Mouse (Mus musculus) frontal cortex, postnatal 25 days (tissue): ENCODE measurements around the gene Nav1.
A peak's percentile ranks its signal among the peaks of the same experiment; 100 is the strongest.

Source experiments
- DNase-seq, 2 experiments: peaks; one replicate each; pipeline ENCODE4 v3.0.0; 2022; ENCODE audit warnings: low spot score in 2 of 2

The Nav1 gene

DNA sequence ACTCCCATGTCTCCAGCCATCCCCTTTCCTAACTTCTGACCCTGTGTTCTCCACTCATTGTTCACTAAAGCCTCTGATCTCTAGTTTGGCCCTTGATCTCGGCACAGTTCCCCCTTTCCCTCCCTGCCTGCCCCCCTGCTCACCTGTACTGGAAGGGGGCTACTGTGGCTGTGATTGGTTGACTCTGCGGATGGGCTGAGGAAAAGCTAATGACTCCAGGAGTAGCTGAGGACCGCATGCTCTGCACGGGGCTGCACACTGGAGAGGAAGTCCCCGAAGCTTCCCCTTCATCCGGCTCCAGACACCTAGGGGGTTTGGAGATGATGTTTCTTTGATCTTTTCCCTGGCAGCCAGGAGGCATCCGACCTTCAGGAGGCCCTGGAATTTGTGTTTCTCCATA, at the start of gene Nav1:
Gene Nav1, minus strand, starts transcription at position 277 of the 400 bp plus-strand sequence.
- DNase-seq, result no peak

DNA sequence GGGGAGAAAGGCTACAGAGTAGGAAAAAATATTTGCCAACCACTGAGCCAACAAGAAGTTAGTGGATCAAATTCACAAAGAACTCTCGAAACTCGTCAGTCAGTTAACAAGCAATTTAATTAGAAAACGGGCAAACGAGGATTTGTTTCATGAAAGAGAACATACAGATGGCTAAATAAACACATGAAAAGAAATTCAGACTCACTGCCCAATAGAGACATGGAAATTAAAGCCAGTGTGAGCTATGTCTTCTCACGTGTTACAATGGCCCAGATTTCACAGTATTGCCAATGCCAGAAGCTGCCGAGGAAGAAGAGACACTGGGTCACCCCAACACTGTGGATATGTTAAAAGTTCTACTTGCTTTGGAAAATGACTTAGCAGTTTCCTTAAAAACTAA, 46.8 kb upstream of the Nav1 start:
- DNase-seq, result no peak

DNA sequence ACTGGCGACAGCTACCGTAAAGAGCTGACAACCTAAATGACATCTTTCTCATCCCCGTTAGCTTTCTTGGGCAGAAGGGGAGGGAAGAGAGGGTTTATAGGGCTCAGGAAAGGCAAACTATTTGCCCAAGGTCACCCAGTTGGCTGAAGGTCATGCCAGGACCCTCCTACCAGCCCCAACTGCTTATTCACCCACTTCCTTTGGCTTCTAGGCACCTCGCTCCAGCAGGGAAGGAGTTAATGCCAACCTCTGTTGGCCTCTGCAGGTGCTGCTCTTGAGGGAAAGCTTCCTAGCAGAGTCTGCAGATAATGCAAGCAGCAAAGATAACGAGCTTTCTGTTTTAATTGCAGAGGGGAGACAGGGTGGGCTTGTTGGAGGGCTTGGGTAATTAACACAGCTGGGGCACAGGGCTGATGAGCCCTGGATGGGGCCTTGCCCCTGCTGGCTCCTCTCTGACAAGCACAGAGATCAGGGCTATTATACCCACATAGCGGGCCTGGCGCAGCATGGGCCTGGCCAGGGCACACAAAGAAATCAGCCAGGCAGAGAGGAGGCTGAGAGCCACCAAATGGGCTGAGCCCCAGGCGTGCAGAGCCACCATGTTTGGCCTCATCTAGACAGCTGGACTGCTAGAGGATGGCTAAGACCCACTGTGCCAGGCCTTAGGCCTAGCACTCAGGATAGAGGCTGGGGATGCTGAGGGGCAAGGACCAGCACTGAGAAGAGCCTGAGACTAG, 38.5 kb upstream of the Nav1 start:
- no peak for DNase-seq

DNA sequence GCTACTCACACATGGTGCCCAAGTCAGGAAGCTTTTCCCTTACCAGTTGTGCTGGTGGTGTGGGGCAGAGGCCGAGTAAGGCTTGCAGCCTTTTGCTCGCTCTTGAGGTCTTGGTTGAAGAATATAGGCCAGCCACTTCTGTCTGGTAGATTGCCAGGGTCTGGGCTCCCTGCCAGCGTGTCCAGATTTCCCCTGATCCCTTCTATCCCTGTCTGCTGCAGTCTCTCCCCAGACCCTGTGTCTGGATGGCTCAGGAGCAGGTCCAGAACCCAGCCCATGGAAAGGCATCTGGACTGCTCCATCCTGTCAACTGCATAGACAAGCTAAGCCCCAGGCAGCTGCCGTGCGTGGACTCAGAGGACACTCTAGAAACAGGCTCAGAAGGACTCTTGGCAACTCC, 37.0 kb upstream of the Nav1 start:
- DNase-seq, result no peak

DNA sequence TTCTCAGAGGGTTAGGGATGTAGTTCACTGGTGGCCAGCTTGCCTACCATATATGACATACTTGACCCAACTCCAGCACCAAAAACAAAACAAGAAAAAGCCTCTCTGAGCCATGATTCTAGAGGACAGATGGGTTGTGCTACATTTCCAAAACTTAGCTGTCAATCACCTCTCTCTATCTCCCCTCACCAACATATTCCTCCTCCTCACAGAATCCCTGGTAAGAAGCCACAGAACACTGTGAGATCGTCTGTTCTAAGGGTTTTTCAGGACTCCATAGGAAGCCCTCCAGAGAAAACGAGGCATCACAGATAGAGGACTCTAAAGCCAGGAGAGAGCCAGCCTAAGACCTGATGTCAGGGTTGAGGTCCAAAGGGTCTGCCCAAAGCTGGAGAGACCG, 36.6 kb upstream of the Nav1 start:
- no peak for DNase-seq

DNA sequence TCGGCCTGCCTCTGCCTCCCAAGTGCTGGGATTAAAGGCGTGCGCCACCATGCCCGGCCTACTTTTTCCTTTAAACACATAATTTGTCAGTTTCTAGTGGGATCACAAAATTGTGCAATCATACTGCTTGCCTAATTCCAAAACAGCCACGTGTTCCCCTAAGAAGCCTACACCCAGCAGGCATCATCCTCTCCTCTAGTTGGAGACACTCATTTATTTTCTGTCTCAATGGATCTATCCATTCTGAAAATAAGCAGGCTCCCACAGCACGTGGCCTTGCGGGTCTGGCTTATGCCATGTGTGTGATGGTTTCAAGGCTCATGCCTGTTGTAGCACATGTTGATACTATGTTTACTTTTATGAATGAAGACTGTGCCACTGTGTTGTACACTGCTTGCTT, 32.8 kb upstream of the Nav1 start:
- DNase-seq, result no peak

DNA sequence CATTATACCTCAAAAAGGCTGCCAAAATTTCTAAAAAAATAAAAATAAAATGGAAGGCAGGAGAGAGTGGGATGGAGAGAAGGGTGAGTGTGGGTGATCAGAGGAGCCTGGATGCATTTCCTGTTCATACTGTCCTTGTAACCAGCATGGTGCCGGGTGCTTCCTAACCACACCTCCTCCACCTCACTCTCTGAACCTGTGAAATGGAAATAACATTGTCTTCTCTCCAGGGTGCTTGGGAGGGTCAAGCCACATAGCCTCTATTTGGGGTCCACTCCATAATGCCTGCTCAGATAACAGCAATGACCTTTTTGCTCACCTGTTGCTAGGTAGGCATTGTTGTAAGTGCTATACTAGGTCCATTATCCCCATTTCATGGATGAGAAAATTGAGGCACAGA, 32.0 kb upstream of the Nav1 start:
- no peak for DNase-seq

DNA sequence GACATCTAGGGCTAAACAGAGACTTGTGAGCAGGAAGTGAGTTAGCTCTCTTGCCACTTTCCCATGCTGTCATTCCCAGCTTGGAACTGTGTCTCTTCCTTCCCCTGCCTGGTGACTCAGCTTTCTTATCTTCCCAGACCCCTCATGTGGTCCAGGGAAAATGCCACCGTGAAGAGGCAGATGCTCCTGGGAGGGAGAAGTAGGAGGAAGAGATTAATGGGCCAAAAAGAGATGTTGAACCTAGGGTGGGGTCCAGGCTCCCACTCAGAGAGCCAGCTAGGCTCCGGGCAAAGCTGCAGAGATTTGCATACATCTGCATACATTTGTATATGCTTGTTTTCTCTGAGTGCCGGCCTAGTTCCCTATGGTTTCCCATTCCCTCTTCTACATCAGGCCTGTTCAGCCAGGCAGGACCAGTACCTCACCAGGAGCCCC, 30.5 kb upstream of the Nav1 start:
- peak in 1 of 2 experiments; percentile 17 for DNase-seq

DNA sequence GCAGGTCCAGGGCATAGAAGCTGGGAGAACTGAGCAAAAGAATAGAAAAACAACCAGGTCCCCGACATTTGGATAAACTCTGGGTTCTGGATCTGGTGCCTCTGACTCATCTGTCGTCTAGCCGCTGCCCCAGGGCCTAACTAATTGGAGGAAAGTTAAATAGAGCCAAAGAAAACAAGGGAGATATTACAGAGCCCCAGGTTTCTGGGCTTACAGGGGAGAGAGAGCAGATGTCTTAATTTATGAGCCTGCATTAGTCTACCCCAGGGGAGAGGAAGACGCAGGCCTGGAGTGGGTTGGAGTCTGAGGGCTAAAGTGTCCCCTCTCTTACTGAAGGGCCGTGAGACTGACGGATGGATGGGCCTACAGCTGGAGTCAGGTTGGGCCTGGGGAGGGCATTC, 29.0 kb upstream of the Nav1 start:
- DNase-seq, result no peak

DNA sequence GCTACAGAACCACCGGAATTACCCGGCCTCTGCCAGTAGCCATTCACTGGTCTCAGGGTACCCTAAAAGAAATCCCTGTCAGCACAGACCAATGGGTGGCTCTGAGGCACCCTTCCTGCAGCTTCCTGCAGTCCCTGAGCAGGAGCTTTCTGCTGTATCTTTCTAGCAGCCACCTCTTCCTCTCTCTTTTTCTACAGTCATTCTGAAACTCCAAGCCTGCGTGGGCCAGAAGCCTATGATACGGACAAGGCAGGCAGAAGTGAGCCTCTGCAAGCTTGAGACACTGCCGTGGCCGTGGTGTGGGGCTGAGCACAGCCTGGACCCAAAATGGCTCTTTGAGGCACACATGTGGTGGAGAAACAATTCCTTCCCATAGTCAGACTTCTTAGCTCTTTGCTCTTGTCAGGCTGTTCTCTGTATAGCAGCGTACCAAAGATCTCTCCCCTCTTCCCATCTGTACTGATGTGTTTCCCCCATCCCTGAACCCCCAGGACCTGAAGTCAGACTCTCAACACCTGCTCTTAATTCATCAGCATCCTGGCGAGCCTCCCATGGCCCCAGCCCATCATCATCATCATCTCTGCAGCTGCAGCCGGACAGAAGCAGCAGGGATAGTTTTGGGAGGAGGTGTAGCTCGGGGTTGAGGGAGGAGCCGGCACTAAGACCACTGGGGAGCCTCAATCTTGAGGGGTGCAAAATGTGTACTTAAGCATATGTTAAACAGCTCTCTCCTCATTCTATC, 28.4 kb upstream of the Nav1 start:
- no peak for DNase-seq

DNA sequence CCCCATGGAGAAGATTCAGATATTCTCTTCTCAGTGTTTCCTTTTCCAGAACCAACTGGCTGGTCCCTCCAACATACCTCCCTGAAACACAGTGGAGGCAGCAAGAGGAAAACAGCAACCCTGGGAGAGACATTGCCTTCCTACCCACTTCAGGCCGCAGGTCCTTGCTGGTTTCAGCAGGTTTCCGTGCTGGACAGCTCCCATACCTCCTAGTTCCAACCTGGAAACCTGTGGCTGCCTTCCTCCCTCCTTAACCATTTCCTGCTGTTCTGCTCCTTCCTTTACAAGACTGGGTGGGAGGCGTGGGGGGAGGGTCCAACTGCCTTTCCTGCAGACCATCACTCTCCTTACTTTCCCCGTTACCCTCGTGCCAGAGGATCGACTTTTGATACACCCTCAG, 27.7 kb upstream of the Nav1 start:
- DNase-seq, result no peak

DNA sequence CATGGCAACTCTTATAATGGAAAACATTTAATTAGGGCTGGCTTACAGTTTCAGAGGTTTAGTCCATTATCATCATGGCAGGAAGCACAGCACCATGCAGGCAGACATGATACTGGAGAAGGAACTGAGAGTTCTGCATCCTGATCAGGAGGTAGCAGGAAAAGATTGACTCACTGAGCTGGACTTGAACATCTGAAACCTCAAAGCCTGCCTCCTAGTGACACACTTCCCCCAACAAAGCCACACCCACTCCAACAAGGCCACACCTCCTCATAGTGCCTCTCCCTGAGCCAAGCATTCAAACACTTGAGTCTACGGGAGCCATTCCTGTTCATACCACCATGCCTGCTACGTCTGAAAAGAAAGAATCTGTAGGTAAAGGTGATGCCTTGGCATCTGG, 26.8 kb upstream of the Nav1 start:
- no peak for DNase-seq

DNA sequence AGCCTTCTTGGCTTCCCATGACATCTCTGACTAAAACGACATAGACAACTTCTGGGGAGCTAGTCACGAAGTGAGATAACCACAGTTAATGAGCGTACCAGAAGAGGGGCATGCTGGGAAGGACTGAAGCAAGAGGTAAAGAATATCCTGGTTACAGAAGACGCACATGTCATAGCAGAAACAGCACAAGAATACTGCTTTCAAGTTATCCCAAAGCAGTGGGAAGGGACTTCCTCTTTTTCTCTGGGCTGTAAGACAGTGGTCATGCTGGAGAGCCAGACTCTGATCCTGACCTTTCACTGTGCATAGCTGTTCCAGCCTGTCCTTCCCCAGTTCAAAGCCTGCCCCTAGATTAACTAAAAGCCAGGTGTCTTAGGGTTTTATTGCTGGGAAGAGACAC, 26.4 kb upstream of the Nav1 start:
- DNase-seq, result no peak

DNA sequence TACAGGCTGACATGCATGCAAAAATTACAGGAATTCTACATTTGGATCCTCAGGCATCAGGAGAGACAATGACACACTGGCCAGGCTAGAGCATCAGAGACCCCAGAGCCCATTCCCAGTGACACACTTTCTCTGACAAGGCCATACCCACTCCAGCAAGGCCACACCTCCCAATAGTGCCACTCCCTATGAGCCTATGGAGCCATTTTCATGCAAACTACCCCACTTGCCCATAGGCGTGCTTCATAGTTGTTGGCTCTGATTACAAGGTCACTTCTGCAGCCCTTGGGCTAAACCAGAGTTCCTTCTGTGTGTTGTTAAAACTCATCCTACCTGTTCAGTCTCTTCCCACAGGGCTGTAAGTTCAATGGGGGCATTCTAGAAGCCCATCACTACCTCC, 25.1 kb upstream of the Nav1 start:
- no peak for DNase-seq

DNA sequence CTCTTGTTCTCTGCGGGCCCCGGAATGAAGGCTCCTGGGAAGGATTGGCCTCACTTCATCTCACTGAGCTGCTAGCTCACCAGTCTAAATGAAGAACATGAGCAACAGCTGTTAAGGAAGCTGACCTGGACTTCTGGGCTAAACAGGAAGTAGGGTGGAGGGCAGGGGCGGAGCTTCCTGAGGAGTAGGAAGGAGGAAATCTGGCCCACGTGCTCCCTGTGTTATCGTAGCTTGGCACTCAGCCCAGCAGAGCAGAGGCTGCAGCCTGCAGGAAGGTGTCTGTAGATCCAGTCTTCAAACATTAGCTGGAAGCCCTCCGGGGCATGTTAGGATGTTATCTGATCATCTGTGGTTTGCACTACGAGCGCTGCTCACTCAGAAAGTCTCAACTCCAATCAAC, 24.4 kb upstream of the Nav1 start:
- DNase-seq, result peak in 1 of 2 experiments; percentile 23

DNA sequence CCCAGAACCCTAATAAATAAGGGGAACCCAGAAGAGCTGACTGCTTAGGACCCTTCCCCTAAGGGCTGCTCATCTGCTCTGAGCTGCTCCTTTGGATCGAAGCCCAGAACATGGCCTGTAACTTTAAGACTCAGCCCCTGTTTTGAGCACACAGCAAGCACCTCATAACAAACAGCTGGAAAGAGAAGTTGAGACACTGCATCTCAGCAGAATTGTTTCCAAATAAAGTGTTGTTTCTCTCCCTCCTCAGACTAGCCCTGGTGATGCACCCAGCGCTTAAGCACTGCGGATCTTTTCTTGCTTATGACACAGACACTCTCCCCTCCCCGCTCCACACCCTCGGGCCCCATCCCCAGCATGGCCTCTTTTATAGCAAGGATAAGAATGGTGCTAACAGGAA, 22.8 kb upstream of the Nav1 start:
- DNase-seq, result no peak

DNA sequence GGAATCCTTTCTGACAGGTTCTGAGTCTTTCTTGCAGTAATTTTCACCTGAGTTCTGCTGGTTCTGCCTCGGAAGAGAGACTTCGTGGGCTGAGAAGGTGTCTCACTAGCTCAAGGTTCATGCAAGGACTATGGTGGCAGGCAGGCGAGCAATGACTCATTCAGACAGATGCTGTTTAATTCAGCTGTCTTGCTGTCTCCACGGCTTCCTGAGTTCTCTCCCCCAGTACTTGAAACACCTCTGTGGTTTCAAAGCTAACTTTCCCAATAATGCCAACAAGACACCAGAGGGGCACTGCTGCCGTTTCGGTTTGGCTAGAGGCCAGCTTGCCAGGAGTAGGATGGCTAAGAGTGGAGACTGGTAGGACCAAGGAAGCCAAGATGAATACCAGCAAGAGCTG, 19.1 kb upstream of the Nav1 start:
- DNase-seq, result peak in 1 of 2 experiments; percentile 27

DNA sequence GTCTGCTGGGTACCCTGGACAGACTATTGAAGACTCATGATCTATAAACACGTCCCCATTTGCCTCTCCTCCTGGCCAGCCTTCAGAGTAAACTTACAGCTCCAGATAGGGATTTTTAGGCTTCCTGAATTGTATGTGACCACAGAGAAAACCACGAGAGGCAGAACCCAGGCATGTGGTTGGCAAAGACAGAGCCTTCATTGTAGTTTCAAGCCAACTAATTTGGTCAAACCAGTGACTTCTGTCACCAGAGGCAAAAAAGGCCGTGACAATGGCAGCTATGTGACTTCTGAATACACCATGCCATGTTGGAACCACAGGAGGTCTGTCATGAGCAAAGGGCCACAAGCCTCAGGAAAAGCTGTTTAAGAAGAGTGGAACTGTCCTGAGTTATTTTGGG, 18.6 kb upstream of the Nav1 start:
- no peak for DNase-seq

DNA sequence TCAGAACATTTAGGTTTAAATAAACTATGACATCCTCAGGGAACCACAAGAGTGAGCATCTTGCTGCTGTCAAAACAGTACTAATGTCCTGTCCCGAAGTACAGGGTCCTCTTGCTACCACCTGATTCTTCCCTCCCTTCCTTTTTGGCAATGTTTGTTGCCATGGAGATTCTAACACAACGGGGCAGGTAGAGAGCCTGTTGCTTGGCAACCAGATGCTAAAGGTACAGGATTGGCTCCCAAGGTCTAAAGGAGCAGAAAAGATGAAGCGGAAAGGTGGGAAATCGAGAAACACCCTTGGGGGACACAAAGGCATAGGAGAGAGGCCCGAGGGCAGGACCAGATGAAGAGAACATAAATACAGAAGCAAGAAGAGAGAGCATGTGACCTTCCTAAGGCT, 17.6 kb upstream of the Nav1 start:
- no peak for DNase-seq

DNA sequence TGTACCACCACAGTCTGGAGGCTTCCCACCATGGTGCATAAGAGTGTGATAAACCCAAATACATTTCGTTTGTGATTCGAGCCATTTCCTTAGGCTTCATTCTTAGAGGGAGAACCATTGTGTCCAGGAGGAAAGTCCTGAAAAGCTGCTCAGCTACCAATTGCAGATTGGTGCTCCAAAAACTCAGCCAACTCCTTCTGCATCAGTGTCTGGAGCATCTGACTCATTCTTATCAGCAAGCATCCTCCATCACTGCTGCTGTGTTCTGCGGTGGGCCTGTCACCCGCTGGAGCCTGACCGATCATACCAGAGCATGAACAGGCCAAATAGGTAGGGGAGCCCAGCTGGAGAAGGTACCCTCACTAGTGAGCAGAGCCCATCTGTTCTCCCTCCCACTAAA, 16.0 kb upstream of the Nav1 start:
- no peak for DNase-seq

DNA sequence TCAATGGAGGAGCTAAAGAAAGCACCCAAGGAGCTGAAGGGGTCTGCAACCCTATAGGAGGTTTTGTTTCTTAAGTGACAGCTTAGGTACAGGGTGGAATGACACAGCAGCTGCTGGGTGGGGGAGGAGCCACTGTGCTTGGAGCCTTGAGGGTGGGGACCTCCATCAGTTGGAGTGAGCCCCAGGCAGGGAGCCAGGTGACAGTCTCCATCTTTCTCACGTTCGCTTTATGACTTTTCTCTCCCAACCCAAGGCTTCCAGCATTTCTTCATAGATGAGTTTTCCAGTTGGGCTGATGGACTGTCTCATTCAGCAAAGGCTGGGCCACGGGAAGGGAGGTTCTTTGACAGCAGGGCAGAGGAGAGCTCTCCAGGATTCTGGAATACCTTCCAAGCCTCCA, 14.2 kb upstream of the Nav1 start:
- DNase-seq, result no peak

DNA sequence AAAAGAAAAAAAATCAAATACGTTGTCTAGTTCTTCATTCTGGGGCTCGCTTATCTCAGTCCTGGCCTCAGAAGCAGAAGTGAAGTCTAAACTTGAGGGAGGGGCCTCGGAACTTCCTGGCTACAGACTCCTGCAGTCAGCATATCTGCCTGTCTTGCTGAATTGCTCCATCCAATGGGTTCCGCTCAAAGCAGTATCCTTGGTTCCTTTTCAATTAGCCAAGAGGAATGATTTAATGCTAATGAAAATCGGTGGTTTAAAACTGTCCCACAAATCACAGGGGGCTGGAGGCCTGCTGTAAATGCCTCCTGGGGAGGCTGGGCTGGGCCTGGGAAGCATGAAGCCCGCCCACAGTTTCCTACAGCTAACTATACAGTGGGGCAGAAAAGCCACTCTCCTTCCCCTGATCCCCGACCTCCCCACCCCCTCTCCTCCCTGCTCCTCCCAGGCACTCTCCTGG, 12.9 kb upstream of the Nav1 start:
- no peak for DNase-seq

DNA sequence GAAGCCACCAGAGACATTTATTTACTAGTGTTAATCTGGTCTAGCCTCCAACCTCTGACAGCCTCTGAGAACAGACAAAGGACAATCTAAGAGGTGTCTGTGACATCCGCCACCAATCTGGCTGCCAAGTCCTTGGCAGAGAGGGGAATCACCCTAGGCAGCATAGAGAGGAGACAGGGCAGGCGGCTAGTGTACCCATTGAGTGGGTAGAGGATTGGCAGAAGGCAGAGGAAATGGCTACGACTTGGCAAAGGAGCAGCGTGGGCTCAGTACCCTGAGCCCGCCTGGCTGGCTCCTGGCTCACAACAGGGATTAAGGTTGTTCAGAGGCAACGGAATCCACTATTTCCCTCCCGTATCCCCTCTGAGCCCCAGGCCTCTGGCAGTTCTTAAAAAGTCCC, 12.0 kb upstream of the Nav1 start:
- no peak for DNase-seq
